Mouse (Mus musculus) MEL (cell line): ENCODE data around the gene Fndc9. TPM values are rescaled to one million over a fixed set of nuclear protein-coding genes. Genes with fewer than 3 reads are reported as not detected.

Experiments used
- DNase-seq: peaks from one replicate; pipeline ENCODE4 v3.0.0; 2011; ENCODE audit warnings: low read depth, low spot score
- H3K27ac ChIP-seq: 2 replicates; pipeline ENCODE4 v1.5.1; 2012; ENCODE audit warnings: low read depth, mild to moderate bottlenecking, control low read depth, low read length, moderate library complexity; ENCODE audit not compliant: control insufficient read depth
- H3K27me3 ChIP-seq, 2 experiments: fragments of 150-350 bp in 1 of 2; sonication (generic) in 1 of 2; 2 replicates each; pipeline ENCODE4 v1.6.1; 2012; ENCODE audit warnings: low read length in 2 of 2, mild to moderate bottlenecking in 2 of 2, improper control_type of control experiment in 1 of 2, moderate library complexity in 1 of 2; ENCODE audit not compliant: insufficient read depth in 2 of 2, control insufficient read depth in 1 of 2
- H3K36me3 ChIP-seq, 2 experiments: 2 replicates each; pipeline ENCODE4 v1.6.1; 2012 to 2014; ENCODE audit warnings: low read length in 2 of 2, improper control_type of control experiment in 1 of 2, inconsistent platforms in 1 of 2, mild to moderate bottlenecking in 1 of 2; ENCODE audit not compliant: insufficient read depth in 2 of 2, control insufficient read depth in 1 of 2
- H3K4me1 ChIP-seq, 2 experiments: fragments of 150-350 bp in 1 of 2; sonication (generic) in 1 of 2; 2 replicates each; pipeline ENCODE4 v1.6.1; 2012; ENCODE audit warnings: low read length in 2 of 2, improper control_type of control experiment in 1 of 2, mild to moderate bottlenecking in 1 of 2; ENCODE audit not compliant: insufficient read depth in 2 of 2, control insufficient read depth in 1 of 2
- H3K4me3 ChIP-seq, 2 experiments: fragments of 150-350 bp in 1 of 2; sonication (generic) in 1 of 2; 2 replicates each; pipeline ENCODE4 v1.5.1; 2012; ENCODE audit warnings: low read depth in 2 of 2, low read length in 2 of 2, mild to moderate bottlenecking in 2 of 2, moderate library complexity in 2 of 2, control low read depth in 1 of 2, improper control_type of control experiment in 1 of 2; ENCODE audit not compliant: control insufficient read depth in 1 of 2, insufficient read depth in 1 of 2
- H3K79me2 ChIP-seq: 2 replicates; pipeline ENCODE4 v1.6.1; 2012; ENCODE audit warnings: mild to moderate bottlenecking, low read length, moderate library complexity; ENCODE audit not compliant: control insufficient read depth, poor library complexity, insufficient read depth
- H3K9ac ChIP-seq: 2 replicates; pipeline ENCODE4 v1.6.1; 2012; ENCODE audit warnings: low read depth, mild to moderate bottlenecking, control low read depth, low read length, moderate library complexity; ENCODE audit not compliant: control insufficient read depth, poor library complexity, severe bottlenecking
- H3K9me3 ChIP-seq: fragments of 150-350 bp; sonication (generic); replicated peaks from 2 replicates; pipeline ENCODE4 v1.6.1; 2012; ENCODE audit warnings: mild to moderate bottlenecking, low read length, improper control_type of control experiment, moderate library complexity; ENCODE audit not compliant: insufficient read depth
- BHLHE40 ChIP-seq: IDR thresholded peaks from 2 replicates; pipeline ENCODE4 v1.6.1; 2012; ENCODE audit warnings: low read depth, mild to moderate bottlenecking, inconsistent platforms, low read length, improper control_type of control experiment, borderline replicate concordance
- CHD1 ChIP-seq: IDR thresholded peaks from 2 replicates; pipeline ENCODE4 v1.6.1; 2012; ENCODE audit warnings: low read depth, mild to moderate bottlenecking, inconsistent platforms, low read length, improper control_type of control experiment
- CTCF ChIP-seq, 3 experiments: IDR thresholded peaks in 2 of 3; conservative IDR thresholded peaks in 1 of 3; 2 replicates each; pipeline ENCODE4 v1.5.1; 2011 to 2012; ENCODE audit warnings: low read length in 3 of 3, low read depth in 2 of 3, mild to moderate bottlenecking in 2 of 3, improper control_type of control experiment in 1 of 3, inconsistent platforms in 1 of 3, mixed read lengths in 1 of 3, moderate library complexity in 1 of 3; ENCODE audit not compliant: control insufficient read depth in 1 of 3, insufficient read depth in 1 of 3, poor library complexity in 1 of 3, severe bottlenecking in 1 of 3
- ELF1 ChIP-seq: IDR thresholded peaks from 2 replicates; pipeline ENCODE4 v1.6.1; 2014; ENCODE audit warnings: low read depth, mild to moderate bottlenecking, inconsistent platforms, low read length, improper control_type of control experiment, moderate library complexity
- EP300 ChIP-seq, 2 experiments: IDR thresholded peaks; 2 replicates each; pipeline ENCODE4 v1.6.1; 2011; ENCODE audit warnings: improper control_type of control experiment in 2 of 2, low read length in 2 of 2, low read depth in 1 of 2, mild to moderate bottlenecking in 1 of 2
- GABPA ChIP-seq: IDR thresholded peaks from 2 replicates; pipeline ENCODE4 v1.6.1; 2012; ENCODE audit warnings: low read depth, mild to moderate bottlenecking, inconsistent platforms, low read length, improper control_type of control experiment, moderate library complexity
- GATA1 ChIP-seq: IDR thresholded peaks from 2 replicates; pipeline ENCODE4 v1.6.1; 2011; ENCODE audit warnings: low read depth, low read length, improper control_type of control experiment
- MAX ChIP-seq: IDR thresholded peaks from 2 replicates; pipeline ENCODE4 v1.6.1; 2011; ENCODE audit warnings: low read length, improper control_type of control experiment
- MAZ ChIP-seq: IDR thresholded peaks from 2 replicates; pipeline ENCODE4 v1.6.1; 2012; ENCODE audit warnings: low read depth, mild to moderate bottlenecking, inconsistent platforms, low read length, improper control_type of control experiment
- MEF2A ChIP-seq: IDR thresholded peaks from 2 replicates; pipeline ENCODE4 v1.6.1; 2014; ENCODE audit warnings: low read depth, mild to moderate bottlenecking, inconsistent platforms, low read length, improper control_type of control experiment; ENCODE audit not compliant: poor library complexity, insufficient replicate concordance, severe bottlenecking; ENCODE audit errors: extremely low read depth
- RCOR1 ChIP-seq: IDR thresholded peaks from 2 replicates; pipeline ENCODE4 v1.6.1; 2012; ENCODE audit warnings: low read depth, mild to moderate bottlenecking, inconsistent platforms, low read length, improper control_type of control experiment
- SMC3 ChIP-seq: IDR thresholded peaks from 2 replicates; pipeline ENCODE4 v1.6.1; 2011; ENCODE audit warnings: low read depth, low read length, improper control_type of control experiment
- TBP ChIP-seq: IDR thresholded peaks from 2 replicates; pipeline ENCODE4 v1.8.0; 2011; ENCODE audit warnings: low read depth, low read length, improper control_type of control experiment
- UBTF ChIP-seq: IDR thresholded peaks from 2 replicates; pipeline ENCODE4 v1.6.1; 2012; ENCODE audit warnings: low read depth, mild to moderate bottlenecking, inconsistent platforms, low read length, improper control_type of control experiment, moderate library complexity, borderline replicate concordance; ENCODE audit not compliant: insufficient read depth
- USF1 ChIP-seq: IDR thresholded peaks from 2 replicates; pipeline ENCODE4 v1.6.1; 2014; ENCODE audit warnings: low read depth, mild to moderate bottlenecking, inconsistent platforms, low read length, improper control_type of control experiment, moderate library complexity
- ZC3H11A ChIP-seq: IDR thresholded peaks from 2 replicates; pipeline ENCODE4 v1.6.1; 2012; ENCODE audit warnings: low read depth, mild to moderate bottlenecking, inconsistent platforms, low read length, improper control_type of control experiment
- ZNF384 ChIP-seq: IDR thresholded peaks from 2 replicates; pipeline ENCODE4 v1.6.1; 2012; ENCODE audit warnings: low read depth, mild to moderate bottlenecking, inconsistent platforms, low read length, improper control_type of control experiment
- polyA plus RNA-seq, 2 experiments: library from polyadenylated mRNA; stranded (reverse) in 1 of 2; unstranded in 1 of 2; fragments of >175 nt in 1 of 2; fragments of >200 nt in 1 of 2; gene quantifications; 2 replicates each; pipeline versions ENCODE4 v1.2.1 to v1.2.4; 2012; ENCODE audit warnings: low replicate concordance in 2 of 2, low read depth in 1 of 2; ENCODE audit not compliant: insufficient read length in 2 of 2, insufficient read depth in 1 of 2, missing spikeins in 1 of 2
- total RNA-seq: library from RNA; depleted of rRNA; stranded (reverse); fragments of 300-350 nt; gene quantifications from 2 replicates; pipeline ENCODE4 v1.2.3, GENCODE M21; 2012

Gene Fndc9
- total and polyA plus RNA-seq, 3 experiments: 0.08 to 0.35 TPM; not detected in 1

DNA sequence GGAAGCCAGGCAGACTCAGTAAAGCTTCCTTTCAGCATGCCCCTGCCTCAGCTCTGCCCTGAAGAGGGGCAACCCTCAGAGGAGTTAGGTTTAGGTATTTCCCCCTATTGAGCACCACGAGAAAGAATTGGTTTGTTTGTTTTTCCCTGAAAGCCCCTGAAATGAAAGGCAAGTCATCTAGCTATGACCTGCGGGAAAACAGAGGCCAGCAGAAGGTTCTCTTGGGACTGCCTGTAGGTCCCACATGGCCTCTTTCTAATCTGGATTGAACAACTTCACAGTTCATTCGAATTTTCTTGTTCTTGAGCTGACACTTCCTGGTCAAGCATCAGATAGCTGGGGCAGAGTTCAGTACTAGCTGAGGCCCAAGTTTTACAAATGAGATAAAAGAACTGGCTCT is 23.5 kb upstream of the Fndc9 start:
- H3K4me3 ChIP-seq: no peak overlapping the region
- no peaks in the 10 kb centered on the region for H3K36me3 ChIP-seq
- TF ChIP-seq MEF2A (no peak), UBTF (no peak)
- H3K4me1 ChIP-seq: no peaks in the 10 kb centered on the region
- no peaks in the 10 kb centered on the region for H3K79me2 ChIP-seq
- H3K9ac ChIP-seq: no peak overlapping the region
- no peak overlapping the region for H3K27ac ChIP-seq
- no peaks in the 10 kb centered on the region for H3K27me3 ChIP-seq
- no peaks in the 10 kb centered on the region for H3K9me3 ChIP-seq
- DNase-seq: no peak

DNA sequence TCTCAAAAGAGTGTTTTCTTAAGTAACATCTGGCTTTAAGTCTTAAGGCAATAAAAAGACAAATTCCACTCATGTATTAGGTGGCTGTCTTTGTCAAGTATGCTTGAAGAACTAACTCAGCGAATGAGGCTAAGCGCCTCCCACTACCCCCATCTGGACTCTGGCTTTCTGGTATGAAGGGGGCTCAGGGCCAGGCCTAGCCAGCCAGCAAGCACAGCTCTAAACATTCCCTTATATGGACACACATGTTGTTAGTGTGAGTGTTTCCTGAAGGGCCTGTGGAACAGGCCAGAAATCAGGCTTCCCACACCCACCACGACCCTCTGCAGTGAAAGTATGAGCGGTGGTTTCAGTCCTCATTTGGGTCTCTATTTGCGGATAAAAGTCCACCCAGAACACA is 21.5 kb upstream of the Fndc9 start:
- TF ChIP-seq CHD1 (no peak), ZC3H11A (no peak), RCOR1 (no peak), BHLHE40 (no peak), SMC3 (no peak), GATA1 (no peak), ELF1 (no peak), UBTF (no peak), CTCF (IDR thresholded peaks at IDR 0.05 in 2 of 3, conservative IDR thresholded peaks at IDR 0.05 in 1 of 3; ENCODE audit: control insufficient read depth in 1 of 3, insufficient read depth in 1 of 3, low read depth in 2 of 3, low read length in 3 of 3, poor library complexity in 1 of 3, severe bottlenecking in 1 of 3) (no peak), MAX (no peak), TBP (no peak), USF1 (no peak), MAZ (no peak), GABPA (no peak)
- H3K9ac ChIP-seq: no peak overlapping the region
- no peaks in the 10 kb centered on the region for H3K4me1 ChIP-seq
- H3K79me2 ChIP-seq: no peaks in the 10 kb centered on the region
- no peaks in the 10 kb centered on the region for H3K9me3 ChIP-seq
- H3K27me3 ChIP-seq: no peaks in the 10 kb centered on the region
- no peak for DNase-seq
- no peak overlapping the region for H3K27ac ChIP-seq
- H3K4me3 ChIP-seq: no peak overlapping the region
- no peaks in the 10 kb centered on the region for H3K36me3 ChIP-seq

DNA sequence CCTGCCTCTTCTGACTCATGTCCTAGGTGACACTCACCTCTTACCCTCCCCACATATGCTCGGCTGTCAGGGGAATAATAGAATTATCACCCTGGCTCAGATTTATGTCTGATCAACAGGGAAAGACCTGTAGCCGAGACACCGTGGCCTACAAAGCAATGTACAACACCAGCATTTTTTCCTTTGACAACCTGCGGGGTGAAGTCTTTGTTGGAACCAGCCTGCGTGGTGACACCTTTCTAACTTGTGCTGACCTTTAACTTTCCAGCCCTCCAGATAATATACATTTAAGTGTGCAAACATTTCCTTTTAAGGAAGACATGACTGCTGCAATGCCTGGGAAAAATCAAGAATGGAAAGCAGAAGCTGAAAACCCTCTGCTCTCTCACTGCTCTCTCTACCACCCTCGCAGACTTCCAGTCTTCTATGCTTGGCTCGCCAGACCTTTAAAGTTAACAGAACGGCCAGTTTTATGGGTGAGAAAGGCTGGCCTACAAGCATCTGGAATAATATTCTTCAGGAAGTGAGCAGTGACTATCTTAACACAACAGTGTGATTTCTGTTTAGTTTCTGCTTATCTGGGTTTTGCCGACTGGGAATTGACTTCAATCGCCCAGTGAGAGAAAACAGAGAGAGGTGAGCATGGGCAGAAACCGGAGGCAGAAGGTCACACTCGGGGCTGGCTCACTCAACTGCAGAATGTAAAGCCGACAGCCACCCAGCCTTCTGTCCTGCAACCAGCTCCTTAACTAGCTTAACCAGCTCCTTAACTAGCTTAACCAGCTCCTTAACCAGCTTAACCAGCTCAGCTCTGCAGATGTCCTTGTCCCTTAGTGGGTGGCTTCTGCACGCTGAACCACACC is 20.7 kb upstream of the Fndc9 start:
- Histone ChIP-seq H3K79me2 (no peaks in the 10 kb centered on the region), H3K4me3 (no peak overlapping the region), H3K27me3 (no peaks in the 10 kb centered on the region), H3K9me3 (no peaks in the 10 kb centered on the region), H3K9ac (no peak overlapping the region), H3K4me1 (no peaks in the 10 kb centered on the region), H3K27ac (no peak overlapping the region), H3K36me3 (no peaks in the 10 kb centered on the region)
- no peak for DNase-seq
- TF ChIP-seq SMC3: no peak
- TF ChIP-seq EP300 (IDR thresholded peaks at IDR 0.05; ENCODE audit: low read depth in 1 of 2, low read length in 2 of 2): no peak
- no peak for TF ChIP-seq ZNF384
